Mouse (Mus musculus) thymus, postnatal 4 days (tissue): ENCODE measurements around the gene Mtf2.
"Not testable (repeated sequence)": the region's sequence is repeated elsewhere in the genome, so short reads cannot be mapped to it uniquely, and the experiment has no call there.

Source experiments
- DNase-seq: peaks from one replicate; pipeline ENCODE4 v3.0.0; 2021

Mtf2 gene

DNA sequence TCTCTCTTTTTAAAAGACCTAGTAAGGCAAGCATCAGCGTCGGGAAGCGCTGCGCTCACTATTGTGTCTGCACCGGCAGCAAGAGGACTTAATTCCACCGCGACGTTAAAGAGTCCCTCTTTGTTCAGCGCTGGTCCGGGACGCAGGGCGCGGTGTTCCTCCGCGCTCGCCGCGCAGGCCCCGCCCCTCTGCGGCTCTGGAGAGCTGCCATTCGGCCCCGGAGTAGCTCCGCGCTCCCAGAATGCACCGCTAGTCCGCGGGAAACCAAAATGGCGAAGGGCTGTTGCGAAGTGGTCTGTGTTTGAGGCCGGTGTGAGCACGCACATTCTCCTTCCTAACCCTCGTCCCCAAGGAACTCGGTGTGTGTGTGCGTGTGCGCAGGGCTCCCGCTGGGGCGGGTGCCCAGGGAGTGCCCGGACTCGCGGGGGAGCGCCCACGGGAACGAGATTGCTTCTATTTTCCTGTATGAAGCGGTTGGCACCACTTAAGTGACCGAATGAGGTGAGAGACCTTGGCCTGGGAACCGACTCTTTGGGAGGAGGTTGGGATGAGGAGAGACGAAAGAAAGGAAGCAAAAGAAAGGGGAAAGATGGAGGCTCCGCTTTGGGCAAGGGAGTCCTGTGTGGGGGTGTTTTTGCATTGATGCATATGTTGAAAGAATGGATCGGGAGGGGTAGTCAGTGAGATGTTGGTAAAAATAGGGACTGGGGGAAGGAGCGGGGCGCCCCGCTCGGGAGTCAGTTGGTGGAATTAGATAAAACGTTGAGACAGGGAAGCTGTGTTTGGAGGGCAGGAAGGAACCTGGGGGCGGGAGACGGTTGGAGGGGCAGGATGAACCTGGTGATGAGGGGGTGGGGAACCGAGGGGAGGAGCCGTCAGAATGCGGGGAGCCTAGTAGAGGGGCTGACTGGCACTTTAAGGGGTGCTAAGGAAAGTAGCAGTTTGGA, at the start of gene Mtf2:
Gene Mtf2 (plus strand): TSS at position 210 of the 947 bp plus-strand sequence.
- peak; percentile 97 for DNase-seq

DNA sequence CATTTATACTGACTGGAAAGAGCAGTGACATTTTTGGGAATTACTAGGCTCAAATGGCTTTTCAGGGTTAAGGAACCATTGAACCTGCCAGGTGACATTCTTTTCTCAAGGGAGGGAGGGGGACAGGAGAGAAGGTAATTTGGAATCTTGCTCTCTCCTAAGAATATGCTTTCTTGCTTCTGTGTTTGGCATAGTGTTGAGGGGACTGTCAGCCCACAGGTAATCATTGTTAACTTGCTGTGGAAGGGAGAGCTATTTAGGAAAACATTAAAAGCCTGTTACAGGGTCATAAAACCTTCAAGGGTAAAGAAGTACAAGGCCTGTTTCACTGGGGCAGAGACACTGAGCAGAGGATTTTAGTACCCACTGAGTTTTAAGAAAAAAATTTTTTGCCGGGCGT, 48.2 kb upstream of the Mtf2 start:
- no peak for DNase-seq

- DNase-seq, result no peak
Observed at GRCm38 (mm10) chr5:108019367-108019766, 46.1 kb upstream of the Mtf2 start.

- DNase-seq, result no peak
Observed at GRCm38 (mm10) chr5:108021346-108021745, 44.1 kb upstream of the Mtf2 start.

DNA sequence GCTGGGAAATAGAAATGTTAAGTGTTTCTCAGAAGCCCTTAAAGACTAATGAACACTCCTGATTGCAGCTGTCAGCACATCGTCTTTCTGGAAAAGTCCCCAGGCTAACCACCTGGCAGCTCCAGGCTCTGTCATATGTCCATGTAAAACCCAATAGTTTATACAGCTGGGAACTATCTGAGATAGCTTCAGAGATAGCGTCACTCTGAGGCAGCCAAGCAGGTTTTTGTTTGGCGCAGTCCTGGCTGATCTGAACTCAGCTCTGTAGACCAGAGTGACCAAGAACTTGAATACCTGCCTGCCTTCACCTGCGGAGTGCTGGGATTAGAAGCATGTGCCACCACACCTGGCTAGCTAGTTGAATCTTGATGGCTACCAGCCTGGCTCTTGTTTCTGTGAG, 37.2 kb upstream of the Mtf2 start:
- no peak for DNase-seq

- not testable (repeated sequence) for DNase-seq
Observed at GRCm38 (mm10) chr5:108028797-108029536, 36.5 kb upstream of the Mtf2 start.

DNA sequence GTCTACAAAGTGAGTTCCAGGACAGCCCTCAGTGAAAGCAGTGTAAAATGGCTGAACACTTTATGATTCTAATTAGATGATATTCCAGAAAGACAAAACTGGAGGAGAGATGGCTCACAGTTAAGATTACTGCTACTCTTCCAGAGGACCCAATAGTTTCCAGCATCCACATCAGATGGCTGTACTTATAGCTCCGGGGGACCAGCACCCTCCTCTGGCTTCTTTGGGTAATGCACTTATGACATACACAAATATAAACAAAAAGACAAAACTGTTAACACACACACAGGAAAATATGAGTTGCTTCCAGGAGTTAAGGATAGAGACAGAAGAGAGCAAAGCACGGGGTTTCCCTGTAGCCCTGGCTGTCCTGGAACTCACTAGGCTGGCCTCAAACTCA, 35.5 kb upstream of the Mtf2 start:
- DNase-seq, result peak; percentile 26

- DNase-seq, result no peak
Observed at GRCm38 (mm10) chr5:108031267-108031666, 34.2 kb upstream of the Mtf2 start.

DNA sequence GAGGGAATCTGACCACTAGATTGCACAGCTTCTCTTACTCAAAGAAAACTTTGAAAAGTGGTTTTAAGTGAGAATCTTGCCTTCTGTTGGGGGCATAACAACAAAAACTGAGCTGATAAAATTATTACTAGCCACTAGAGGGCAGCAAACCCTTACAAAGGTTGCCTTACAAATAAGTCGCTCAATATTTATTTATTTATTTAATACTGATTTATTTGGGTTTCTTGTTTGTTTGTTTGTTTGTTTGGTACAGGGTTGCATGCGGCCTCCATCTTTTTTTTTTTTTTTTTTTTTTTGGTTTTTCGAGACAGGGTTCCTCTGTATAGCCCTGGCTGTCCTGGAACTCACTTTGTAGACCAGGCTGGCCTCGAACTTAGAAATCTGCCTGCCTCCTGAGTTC, 31.3 kb upstream of the Mtf2 start:
- no peak for DNase-seq

DNA sequence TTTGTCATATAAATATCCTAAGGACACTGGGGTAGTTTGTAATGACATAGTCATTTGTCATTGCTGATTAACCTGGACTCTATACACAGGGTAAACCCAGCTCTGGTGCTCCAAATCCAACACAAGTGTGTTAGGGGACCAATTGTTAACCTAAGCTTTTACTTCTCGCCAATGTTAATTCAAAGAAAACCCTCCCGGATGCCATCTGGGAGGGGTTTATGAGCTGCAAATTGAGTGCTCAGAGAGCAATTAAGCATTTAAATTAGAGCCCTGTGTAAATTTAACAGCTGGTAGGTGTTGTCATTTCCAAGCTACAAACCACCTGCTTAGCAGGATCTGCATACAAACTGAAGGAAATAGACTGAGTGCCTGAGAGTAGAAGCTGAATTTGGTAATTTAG, 30.0 kb upstream of the Mtf2 start:
- DNase-seq, result no peak

DNA sequence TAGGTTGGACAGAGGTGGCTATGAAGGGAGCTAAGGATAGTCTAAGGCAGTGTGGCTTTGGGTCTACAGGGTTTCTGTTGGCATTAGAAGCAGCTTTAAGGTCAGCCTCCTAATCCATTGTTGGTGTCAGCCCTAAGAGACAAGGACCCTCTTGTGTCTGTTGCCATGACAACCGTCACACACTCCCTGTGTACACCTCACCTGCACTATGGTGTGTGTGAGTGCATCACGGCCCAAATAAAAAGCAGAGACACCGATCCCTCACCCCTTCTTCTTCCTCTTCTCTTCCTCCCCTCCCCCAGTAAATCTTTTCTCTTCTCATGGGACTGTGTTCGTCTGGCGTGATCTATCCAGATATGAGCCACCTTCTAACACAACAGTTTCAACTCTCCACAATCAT, 23.4 kb upstream of the Mtf2 start:
- no peak for DNase-seq

DNA sequence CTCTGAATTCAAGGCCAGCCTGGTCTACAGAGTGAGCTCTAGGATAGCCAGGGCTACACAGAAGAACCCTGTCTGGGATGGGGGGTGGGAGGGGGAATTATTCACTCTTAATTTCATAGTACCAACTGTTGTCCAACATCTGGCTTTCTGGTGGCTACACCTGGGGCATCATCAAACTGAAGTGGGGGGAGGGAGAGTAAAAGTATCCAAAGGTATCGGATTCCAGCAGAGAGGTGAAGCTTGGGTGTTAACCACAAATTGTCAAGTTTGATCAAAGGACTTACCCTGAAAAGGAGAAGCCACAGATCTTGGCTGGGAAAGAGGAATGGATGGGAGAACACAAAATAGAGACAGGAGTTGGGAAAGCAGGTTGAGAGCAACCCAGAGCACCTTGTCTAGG, 21.6 kb upstream of the Mtf2 start:
- DNase-seq, result no peak

DNA sequence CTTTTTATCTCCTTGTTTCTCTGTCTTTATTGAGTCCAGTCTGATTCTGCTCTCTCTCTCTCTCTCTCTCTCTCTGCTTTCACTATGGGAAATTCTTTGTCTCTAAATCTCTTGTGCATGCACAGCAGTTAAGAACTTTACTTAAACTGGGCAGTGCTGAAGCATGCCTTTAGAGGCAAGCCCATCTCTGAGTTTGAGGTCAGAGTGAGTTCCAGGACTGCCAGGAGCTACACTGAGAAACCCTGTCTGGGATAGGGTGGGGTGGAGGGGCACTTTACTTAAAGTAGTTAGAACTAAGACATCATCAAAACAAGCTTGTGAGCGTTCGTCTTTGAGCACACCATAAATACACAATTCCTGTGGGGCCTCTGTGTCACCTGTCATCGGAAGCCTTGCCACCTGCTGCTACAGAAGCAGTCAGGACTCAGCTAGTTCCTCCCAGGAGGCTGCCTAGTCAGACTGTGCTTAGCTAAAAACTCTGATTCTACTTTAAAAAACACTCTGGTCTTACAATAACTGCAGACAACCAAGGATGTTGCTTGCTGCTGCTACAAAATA, 15.7 kb upstream of the Mtf2 start:
- DNase-seq, result peak; percentile 59

DNA sequence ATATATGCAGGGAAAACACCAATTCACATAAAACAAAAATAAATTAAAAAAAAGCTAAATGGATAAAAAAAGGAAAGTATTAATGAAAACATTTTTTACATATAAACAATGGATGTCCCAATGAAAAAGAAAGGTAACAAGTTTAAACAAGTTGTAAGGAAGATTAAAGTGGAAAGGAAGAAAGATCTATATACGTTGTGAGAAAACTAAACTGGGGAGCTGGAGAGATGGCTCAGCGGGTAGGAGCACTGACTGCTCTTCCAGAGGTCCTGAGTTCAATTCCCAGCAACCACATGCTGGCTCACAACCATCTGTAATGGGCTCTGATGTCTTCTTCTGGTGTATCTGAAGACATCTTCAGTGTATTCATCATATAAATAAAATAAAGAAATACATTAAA, 14.4 kb upstream of the Mtf2 start:
- DNase-seq, result no peak

- not testable (repeated sequence) for DNase-seq
Observed at GRCm38 (mm10) chr5:108051727-108052126, 13.7 kb upstream of the Mtf2 start.

- no peak for DNase-seq
Observed at GRCm38 (mm10) chr5:108052200-108052599, 13.3 kb upstream of the Mtf2 start.

- no peak for DNase-seq
Observed at GRCm38 (mm10) chr5:108053566-108053965, 11.9 kb upstream of the Mtf2 start.

GRCm38 (mm10) chr5:108060413-108060812, 5.1 kb upstream of the Mtf2 start:
- DNase-seq, result no peak

GRCm38 (mm10) chr5:108072301-108072700, 6.8 kb downstream of the Mtf2 start:
- DNase-seq, result no peak

DNA sequence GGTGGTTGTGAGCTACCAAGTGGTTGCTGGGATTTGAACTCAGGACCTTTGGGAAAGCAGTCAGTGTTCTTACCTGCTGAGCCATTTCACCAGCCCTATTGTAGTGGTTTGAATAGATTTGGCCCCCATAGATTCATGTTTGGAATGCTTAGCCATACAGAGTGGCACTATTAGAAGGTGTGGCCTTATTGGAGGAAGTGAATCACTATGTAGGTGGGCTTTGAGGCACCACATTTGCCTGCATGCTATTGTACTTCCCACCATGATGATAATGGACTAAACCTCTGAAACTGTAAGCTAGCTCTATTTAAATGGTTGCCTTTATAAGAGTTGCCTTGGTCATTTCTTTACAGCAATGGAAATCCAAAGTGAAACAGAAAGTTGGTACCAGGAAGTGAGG, 10.8 kb downstream of the Mtf2 start:
- DNase-seq, result no peak

- no peak for DNase-seq
Observed at GRCm38 (mm10) chr5:108076833-108077540, 11.5 kb downstream of the Mtf2 start.

- no peak for DNase-seq
Observed at GRCm38 (mm10) chr5:108079603-108080002, 14.1 kb downstream of the Mtf2 start.

DNA sequence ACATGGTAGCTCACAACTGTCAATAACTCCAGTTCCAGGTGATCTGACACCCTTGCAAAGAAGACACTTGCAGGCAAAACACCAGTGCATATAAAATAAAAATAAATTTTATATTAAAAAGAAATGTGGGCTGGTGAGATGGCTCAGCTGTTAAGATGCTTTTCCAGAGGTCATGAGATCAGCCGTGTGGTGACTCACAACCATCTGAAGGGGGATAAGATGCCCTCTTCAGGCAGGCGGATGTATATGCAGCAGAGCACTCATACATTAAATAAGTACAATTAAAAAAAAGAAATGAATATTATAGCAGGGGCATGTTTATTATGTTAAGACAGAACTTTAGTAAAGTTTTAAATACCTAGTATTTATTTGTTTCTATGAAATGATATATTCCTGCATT, 16.9 kb downstream of the Mtf2 start:
- peak; percentile 44 for DNase-seq
